Mouse (Mus musculus) kidney, adult 2 months (tissue): Measurements from ENCODE around the gene A730061H03Rik. TPM values are rescaled to one million over a fixed set of nuclear protein-coding genes. Genes with fewer than 3 reads are reported as not detected.

Experiments used
- DNase-seq: peaks from one replicate; pipeline ENCODE4 v3.0.0; 2021
- H3K27ac ChIP-seq: fragments of 200-500 bp; 2 replicates; pipeline ENCODE4 v1.5.1; 2012; ENCODE audit warnings: low read depth, low read length, control low read depth, inconsistent platforms; ENCODE audit not compliant: insufficient read depth
- H3K27me3 ChIP-seq: fragments of 200-500 bp; replicated peaks from 2 replicates; pipeline ENCODE4 v1.6.1; 2012; ENCODE audit warnings: mild to moderate bottlenecking, moderate library complexity, low read length, inconsistent platforms; ENCODE audit not compliant: control insufficient read depth, insufficient read depth
- H3K36me3 ChIP-seq: fragments of 200-500 bp; 2 replicates; pipeline ENCODE4 v1.6.1; 2012; ENCODE audit warnings: mild to moderate bottlenecking, moderate library complexity, low read length, inconsistent platforms; ENCODE audit not compliant: control insufficient read depth, insufficient read depth
- H3K4me1 ChIP-seq: fragments of 200-500 bp; 2 replicates; pipeline ENCODE4 v1.6.1; 2011; ENCODE audit warnings: low read length; ENCODE audit not compliant: control insufficient read depth, insufficient read depth
- H3K4me3 ChIP-seq: fragments of 200-500 bp; 2 replicates; pipeline ENCODE4 v1.5.1; 2011; ENCODE audit warnings: mild to moderate bottlenecking, low read depth, low read length, control low read depth; ENCODE audit not compliant: insufficient read depth
- CTCF ChIP-seq: fragments of 200-500 bp; conservative IDR thresholded peaks from 2 replicates; pipeline ENCODE4 v1.5.1; 2011; ENCODE audit warnings: low read depth, mild to moderate bottlenecking, control low read depth, low read length, moderate library complexity, mixed read lengths; ENCODE audit not compliant: insufficient read depth, insufficient read length
- POLR2A ChIP-seq: fragments of 200-500 bp; IDR thresholded peaks from one replicate; pipeline ENCODE4 v1.6.1; 2011; ENCODE audit warnings: low read depth, low read length, control low read depth
- WGBS: fragments of 180-500 bp; shearing (Covaris S2); methylation state at CpG from one replicate; pipeline ENCODE4 v1.1.7; 2018; 5-methylcytosine and 5-hydroxymethylcytosine counted together
- polyA plus RNA-seq: library from polyadenylated mRNA; depleted of rRNA; stranded (reverse); fragments of >200 nt; gene quantifications from 2 replicates; pipeline ENCODE4 v1.2.3, GENCODE M21; 2012

The A730061H03Rik gene
- polyA plus RNA-seq, 1 experiment = 0.75 TPM

DNA sequence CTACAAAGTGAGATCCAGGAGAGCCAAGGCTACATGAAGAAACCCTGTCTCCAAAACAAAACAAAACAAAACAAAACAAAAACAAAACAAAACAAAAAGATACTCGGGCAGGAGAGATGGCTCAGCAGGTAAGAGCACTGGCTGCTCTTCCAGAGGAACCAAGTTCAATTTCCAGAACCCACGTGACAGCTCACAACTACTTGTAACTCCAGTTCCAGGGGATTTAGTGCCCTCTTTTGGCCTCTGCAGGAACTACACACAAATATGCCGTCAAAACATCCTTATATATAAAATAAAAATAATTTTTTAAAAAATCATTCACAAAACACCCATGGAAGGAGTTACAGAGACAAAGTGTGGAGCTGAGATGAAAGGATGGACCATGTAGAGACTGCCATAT, 32.3 kb downstream of the A730061H03Rik start:
- 16% methylated on average over 3 of the region's 3 CpGs for WGBS
- no peak overlapping the region for H3K4me3 ChIP-seq
- no peaks in the 10 kb centered on the region for H3K27me3 ChIP-seq
- peak; percentile 58 for DNase-seq
- TF ChIP-seq POLR2A (no peak), CTCF (peak; percentile 45)
- no peak overlapping the region for H3K27ac ChIP-seq
- H3K4me1 ChIP-seq = no peaks in the 10 kb centered on the region
- H3K36me3 ChIP-seq = no peaks in the 10 kb centered on the region

GRCm38 (mm10) chr14:55526674-55527073, 33.5 kb downstream of the A730061H03Rik start:
- Histone ChIP-seq H3K4me3 (no peak overlapping the region), H3K27me3 (no peaks in the 10 kb centered on the region), H3K36me3 (no peaks in the 10 kb centered on the region), H3K4me1 (no peaks in the 10 kb centered on the region), H3K27ac (no peak overlapping the region)
- no peak for TF ChIP-seq POLR2A
- no peak for TF ChIP-seq CTCF
- 83% methylated on average over 2 of the region's 2 CpGs for WGBS
- DNase-seq = no peak

- WGBS = 43% methylated on average over 8 of the region's 8 CpGs
- peaks cover 1% of the 10 kb centered on the region; the same call in 1 of the 2 replicates for H3K27me3 ChIP-seq
- no peak within 1 kb of the TSS for H3K27ac ChIP-seq
- H3K4me1 ChIP-seq = no peaks in the 10 kb centered on the region
- TF ChIP-seq CTCF (no peak), POLR2A (no peak)
- no peak for DNase-seq
- H3K36me3 ChIP-seq = no peaks in the 10 kb centered on the region
- no peak within 1 kb of the TSS for H3K4me3 ChIP-seq
These were observed 35.4 kb downstream of the A730061H03Rik start, which contains the start of gene Nrl for GRCm38 (mm10) chr14:55524785-55525184. Gene Nrl (minus strand): TSS chr14:55524981.

DNA sequence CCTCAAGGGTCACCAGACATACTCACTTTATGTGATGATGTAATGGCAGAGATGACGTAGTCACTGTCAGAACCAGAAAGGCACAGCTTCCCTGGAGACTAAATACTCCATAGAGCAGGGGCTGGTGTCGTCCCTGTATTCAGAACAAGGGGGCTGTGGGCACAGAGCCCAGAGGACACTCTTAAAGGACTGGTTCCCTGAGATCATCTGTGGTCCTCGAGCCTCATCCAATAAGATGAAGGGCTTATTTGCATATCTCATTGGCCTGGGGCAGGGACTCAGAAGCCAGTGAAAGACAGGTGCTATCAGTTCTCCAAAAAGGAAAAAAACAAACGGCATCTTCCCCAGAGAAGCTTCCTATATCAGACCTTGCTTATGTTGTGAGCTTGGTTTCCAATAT, 36.1 kb downstream of the A730061H03Rik start:
- Histone ChIP-seq H3K36me3 (no peaks in the 10 kb centered on the region), H3K27ac (no peak overlapping the region), H3K4me3 (no peak overlapping the region), H3K27me3 (peaks cover 1% of the 10 kb centered on the region; the same call in 1 of the 2 replicates), H3K4me1 (no peaks in the 10 kb centered on the region)
- WGBS = 55% methylated on average over 4 of the region's 4 CpGs
- no peak for DNase-seq
- no peak for TF ChIP-seq POLR2A
- no peak for TF ChIP-seq CTCF

GRCm38 (mm10) chr14:55520451-55521361, 39.5 kb downstream of the A730061H03Rik start:
- DNase-seq = peak; percentile 9
- H3K4me1 ChIP-seq = no peaks in the 10 kb centered on the region
- no peaks in the 10 kb centered on the region for H3K36me3 ChIP-seq
- no peak for TF ChIP-seq CTCF
- TF ChIP-seq POLR2A = no peak
- H3K27ac ChIP-seq = no peak overlapping the region
- WGBS = 2% methylated on average over 61 of the region's 61 CpGs
- H3K27me3 ChIP-seq = peaks cover 1% of the 10 kb centered on the region; the same call in 1 of the 2 replicates
- H3K4me3 ChIP-seq = peak overlapping the region; percentile 20; the same call in 1 of the 2 replicates

DNA sequence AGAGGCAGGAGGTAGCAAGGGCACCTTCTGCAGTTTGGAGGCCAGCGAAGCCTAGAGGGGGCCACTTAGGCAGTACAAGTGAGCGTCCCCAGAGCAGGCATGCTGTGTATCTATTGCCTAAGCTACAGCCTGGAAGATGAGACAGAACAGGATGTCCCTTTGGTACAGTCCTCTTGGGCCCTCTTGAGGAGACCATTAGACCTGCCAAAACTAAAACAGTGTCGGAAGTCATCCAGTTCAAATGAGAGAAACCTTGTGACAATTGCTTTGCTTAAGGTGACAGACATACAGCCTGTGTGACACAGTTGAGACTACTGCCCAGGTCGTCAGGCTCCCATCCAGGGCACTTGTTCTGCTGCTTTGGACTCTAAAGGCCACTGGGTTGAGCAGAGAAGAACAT, 40.6 kb downstream of the A730061H03Rik start:
- Histone ChIP-seq H3K27ac (no peak overlapping the region), H3K36me3 (no peaks in the 10 kb centered on the region), H3K4me3 (no peak overlapping the region), H3K27me3 (peaks cover 1% of the 10 kb centered on the region; the same call in 1 of the 2 replicates), H3K4me1 (no peaks in the 10 kb centered on the region)
- no peak for DNase-seq
- 75% methylated on average over 4 of the region's 4 CpGs for WGBS
- TF ChIP-seq CTCF = no peak
- no peak for TF ChIP-seq POLR2A

DNA sequence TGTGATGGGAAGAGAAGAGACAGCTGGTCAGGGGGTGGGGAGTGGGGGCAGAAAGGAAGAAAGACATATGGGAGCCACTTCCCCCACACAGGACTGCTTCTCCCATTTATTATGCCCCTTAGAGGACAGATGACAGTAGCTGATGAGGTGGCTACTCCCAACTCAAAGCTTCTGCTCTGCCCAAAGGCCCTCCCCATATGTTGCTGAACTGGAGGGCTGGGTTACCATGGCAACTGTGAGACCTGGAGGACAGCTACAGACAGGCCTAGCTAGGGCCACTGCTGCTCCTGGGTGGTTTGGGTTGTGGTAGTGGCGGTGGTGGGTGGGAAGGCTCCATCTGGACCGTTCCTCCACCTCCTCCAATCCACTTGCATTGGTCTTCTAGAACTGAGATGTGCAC, 41.3 kb downstream of the A730061H03Rik start:
- Histone ChIP-seq H3K27me3 (peaks cover 1% of the 10 kb centered on the region; the same call in 1 of the 2 replicates), H3K27ac (no peak overlapping the region), H3K4me1 (no peaks in the 10 kb centered on the region), H3K4me3 (no peak overlapping the region), H3K36me3 (no peaks in the 10 kb centered on the region)
- TF ChIP-seq CTCF = no peak
- TF ChIP-seq POLR2A = no peak
- no peak for DNase-seq
- WGBS = 68% methylated on average over 2 of the region's 2 CpGs
